Mouse (Mus musculus): ENCODE measurements around the gene Ncoa1. TPM values are rescaled to one million over a fixed set of nuclear protein-coding genes. Genes with fewer than 3 reads are reported as not detected.

Ncoa1 gene
- total RNA-seq, 1 experiment: 13.3 TPM

DNA sequence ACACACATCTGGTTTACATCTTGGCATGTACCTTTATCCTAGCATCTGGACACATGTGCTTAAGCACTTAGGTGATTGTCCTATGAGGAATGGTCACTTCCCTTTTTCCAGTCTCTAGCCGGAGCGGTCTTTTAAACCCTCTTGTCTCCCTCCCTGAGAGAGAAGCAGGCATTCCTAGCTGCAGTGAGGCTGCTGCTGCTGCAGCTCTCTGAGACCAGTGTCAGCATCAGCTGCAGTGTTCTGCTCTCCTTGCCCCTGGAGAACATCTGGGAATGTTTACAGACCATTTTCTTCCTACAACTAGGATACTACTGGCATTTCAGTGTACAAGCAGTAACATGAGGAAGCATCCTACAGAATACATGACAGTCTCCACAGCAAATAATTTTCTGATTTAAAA lies 133.8 kb downstream of the Ncoa1 start:
- Histone ChIP-seq H3K27ac (ENCODE audit: insufficient read depth, low read depth, low read length, poor library complexity, severe bottlenecking) (no peak overlapping the region), H3K4me3 (ENCODE audit: insufficient read depth in 1 of 2, low read depth in 1 of 2, low read length in 2 of 2, poor library complexity in 1 of 2, severe bottlenecking in 1 of 2) (no peak overlapping the region), H3K9me3 (ENCODE audit: control insufficient read depth, insufficient read depth, low read depth, low read length) (no peaks in the 10 kb centered on the region), H3K36me3 (ENCODE audit: control insufficient read depth, insufficient read depth, low read length, poor library complexity, severe bottlenecking) (no peaks in the 10 kb centered on the region), H3K4me1 (ENCODE audit: control insufficient read depth in 2 of 2, insufficient read depth in 2 of 2, low read length in 2 of 2, poor library complexity in 1 of 2) (no peaks in the 10 kb centered on the region), H3K9ac (ENCODE audit: insufficient read depth, low read depth, low read length, poor library complexity, severe bottlenecking) (no peak overlapping the region)
- TF ChIP-seq ZNF384 (IDR thresholded peaks at IDR 0.05; ENCODE audit: low read depth, low read length) (no peak), ZC3H11A (IDR thresholded peaks at IDR 0.05; ENCODE audit: borderline replicate concordance, low read depth, low read length) (no peak), HCFC1 (IDR thresholded peaks at IDR 0.05; ENCODE audit: borderline replicate concordance, insufficient read depth, low read length) (no peak), MAFK (IDR thresholded peaks at IDR 0.05; ENCODE audit: insufficient read depth, low read depth, low read length) (no peak), CHD2 (IDR thresholded peaks at IDR 0.05; ENCODE audit: low read depth, low read length) (no peak)
- in situ Hi-C loops (cut with MboI; ENCODE audit: low sequenced_read_pairs in 2 of 2, unreplicated experiment in 2 of 2): no loop called here
- DNase-seq (ENCODE audit: low read depth, low spot score): no peak

DNA sequence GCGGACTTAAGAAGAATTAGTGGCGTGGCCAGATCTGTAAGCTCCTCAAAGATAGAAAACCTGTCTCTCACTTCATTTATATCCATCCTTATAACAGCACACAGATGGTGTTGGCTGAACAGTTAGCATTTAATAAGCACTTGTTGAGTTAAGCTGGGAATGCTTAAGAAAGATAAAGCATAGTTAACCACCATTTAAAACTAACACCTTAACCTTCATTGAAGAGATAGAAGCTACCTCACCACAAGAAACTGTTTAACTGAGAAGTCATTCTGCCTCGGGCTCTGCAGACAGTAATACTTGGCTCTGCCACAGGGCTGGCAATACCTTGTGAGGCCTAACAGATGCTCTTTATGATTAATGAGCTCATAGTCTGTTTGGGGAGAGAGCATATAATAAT lies 134.9 kb downstream of the Ncoa1 start:
- DNase-seq (ENCODE audit: low read depth, low spot score): no peak
- H3K9me3 ChIP-seq (ENCODE audit: control insufficient read depth, insufficient read depth, low read depth, low read length): no peaks in the 10 kb centered on the region
- H3K4me1 ChIP-seq (ENCODE audit: control insufficient read depth in 2 of 2, insufficient read depth in 2 of 2, low read length in 2 of 2, poor library complexity in 1 of 2): no peaks in the 10 kb centered on the region
- H3K36me3 ChIP-seq (ENCODE audit: control insufficient read depth, insufficient read depth, low read length, poor library complexity, severe bottlenecking): no peaks in the 10 kb centered on the region
- in situ Hi-C loops (cut with MboI; ENCODE audit: low sequenced_read_pairs in 2 of 2, unreplicated experiment in 2 of 2): no loop called here
- no peak overlapping the region for H3K9ac ChIP-seq (ENCODE audit: insufficient read depth, low read depth, low read length, poor library complexity, severe bottlenecking)
- H3K27ac ChIP-seq (ENCODE audit: insufficient read depth, low read depth, low read length, poor library complexity, severe bottlenecking): no peak overlapping the region
- TF ChIP-seq ZC3H11A (IDR thresholded peaks at IDR 0.05; ENCODE audit: borderline replicate concordance, low read depth, low read length) (no peak), MAFK (IDR thresholded peaks at IDR 0.05; ENCODE audit: insufficient read depth, low read depth, low read length) (no peak), HCFC1 (IDR thresholded peaks at IDR 0.05; ENCODE audit: borderline replicate concordance, insufficient read depth, low read length) (no peak), CHD2 (IDR thresholded peaks at IDR 0.05; ENCODE audit: low read depth, low read length) (no peak), ZNF384 (IDR thresholded peaks at IDR 0.05; ENCODE audit: low read depth, low read length) (no peak)
- no peak overlapping the region for H3K4me3 ChIP-seq (ENCODE audit: insufficient read depth in 1 of 2, low read depth in 1 of 2, low read length in 2 of 2, poor library complexity in 1 of 2, severe bottlenecking in 1 of 2)

- in situ Hi-C loops (cut with MboI; ENCODE audit: low sequenced_read_pairs in 2 of 2, unreplicated experiment in 2 of 2): no loop called here
- Histone ChIP-seq H3K27ac (ENCODE audit: insufficient read depth, low read depth, low read length, poor library complexity, severe bottlenecking) (no peak overlapping the region), H3K9me3 (ENCODE audit: control insufficient read depth, insufficient read depth, low read depth, low read length) (no peaks in the 10 kb centered on the region), H3K36me3 (ENCODE audit: control insufficient read depth, insufficient read depth, low read length, poor library complexity, severe bottlenecking) (no peaks in the 10 kb centered on the region), H3K4me1 (ENCODE audit: control insufficient read depth in 2 of 2, insufficient read depth in 2 of 2, low read length in 2 of 2, poor library complexity in 1 of 2) (no peaks in the 10 kb centered on the region), H3K9ac (ENCODE audit: insufficient read depth, low read depth, low read length, poor library complexity, severe bottlenecking) (no peak overlapping the region), H3K4me3 (ENCODE audit: insufficient read depth in 1 of 2, low read depth in 1 of 2, low read length in 2 of 2, poor library complexity in 1 of 2, severe bottlenecking in 1 of 2) (no peak overlapping the region)
- no peak for DNase-seq (ENCODE audit: low read depth, low spot score)
- no peak for TF ChIP-seq ZNF384 (IDR thresholded peaks at IDR 0.05; ENCODE audit: low read depth, low read length)
- no peak for TF ChIP-seq HCFC1 (IDR thresholded peaks at IDR 0.05; ENCODE audit: borderline replicate concordance, insufficient read depth, low read length)
- no peak for TF ChIP-seq ZC3H11A (IDR thresholded peaks at IDR 0.05; ENCODE audit: borderline replicate concordance, low read depth, low read length)
- no peak for TF ChIP-seq CHD2 (IDR thresholded peaks at IDR 0.05; ENCODE audit: low read depth, low read length)
- TF ChIP-seq MAFK (IDR thresholded peaks at IDR 0.05; ENCODE audit: insufficient read depth, low read depth, low read length): no peak
These were observed 136.6 kb downstream of the Ncoa1 start for GRCm38 (mm10) chr12:4340325-4340924.

DNA sequence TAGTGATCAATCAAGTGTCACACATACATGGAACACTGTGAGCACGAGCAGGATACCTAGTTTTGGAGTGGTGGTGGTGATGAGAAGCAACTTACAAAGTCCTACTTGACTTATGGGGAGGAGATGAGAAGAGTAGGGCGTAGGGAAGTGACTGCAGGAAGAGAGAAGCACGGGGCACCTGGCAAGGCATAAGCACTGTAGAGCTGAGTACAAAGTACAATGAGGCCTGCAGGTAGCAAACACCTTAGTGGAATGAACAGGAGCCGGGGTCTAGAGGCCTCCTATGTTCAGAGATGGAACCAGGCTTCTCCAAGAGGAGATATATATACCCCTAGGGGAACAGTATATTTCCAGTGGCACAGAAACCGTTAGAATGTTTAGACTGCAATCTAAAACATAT lies 153.4 kb downstream of the Ncoa1 start:
- H3K4me3 ChIP-seq (ENCODE audit: insufficient read depth in 1 of 2, low read depth in 1 of 2, low read length in 2 of 2, poor library complexity in 1 of 2, severe bottlenecking in 1 of 2): no peak overlapping the region

More for the DNA sequence above, 153.4 kb downstream of the Ncoa1 start:
- in situ Hi-C loops (cut with MboI; ENCODE audit: low sequenced_read_pairs in 2 of 2, unreplicated experiment in 2 of 2): no loop called here
- no peak for DNase-seq (ENCODE audit: low read depth, low spot score)
- H3K27ac ChIP-seq (ENCODE audit: insufficient read depth, low read depth, low read length, poor library complexity, severe bottlenecking): no peak overlapping the region
- no peak for TF ChIP-seq ZNF384 (IDR thresholded peaks at IDR 0.05; ENCODE audit: low read depth, low read length)
- TF ChIP-seq MAFK (IDR thresholded peaks at IDR 0.05; ENCODE audit: insufficient read depth, low read depth, low read length): no peak
- no peak for TF ChIP-seq CHD2 (IDR thresholded peaks at IDR 0.05; ENCODE audit: low read depth, low read length)
- TF ChIP-seq ZC3H11A (IDR thresholded peaks at IDR 0.05; ENCODE audit: borderline replicate concordance, low read depth, low read length): no peak
- TF ChIP-seq HCFC1 (IDR thresholded peaks at IDR 0.05; ENCODE audit: borderline replicate concordance, insufficient read depth, low read length): no peak
- H3K4me1 ChIP-seq (ENCODE audit: control insufficient read depth in 2 of 2, insufficient read depth in 2 of 2, low read length in 2 of 2, poor library complexity in 1 of 2): no peaks in the 10 kb centered on the region
- H3K9ac ChIP-seq (ENCODE audit: insufficient read depth, low read depth, low read length, poor library complexity, severe bottlenecking): no peak overlapping the region
- peaks cover 2% of the 10 kb centered on the region; the same call in 1 of the 2 replicates for H3K36me3 ChIP-seq (ENCODE audit: control insufficient read depth, insufficient read depth, low read length, poor library complexity, severe bottlenecking)
- H3K9me3 ChIP-seq (ENCODE audit: control insufficient read depth, insufficient read depth, low read depth, low read length): no peaks in the 10 kb centered on the region
